Mouse (Mus musculus) bone marrow macrophage, adult 2 months (primary cell): ENCODE results near the gene Fut1.

Source experiments
- CTCF ChIP-seq: IDR thresholded peaks from 2 replicates; pipeline ENCODE4 v1.5.1; 2012; ENCODE audit warnings: low read depth, mild to moderate bottlenecking, low read length, moderate library complexity
- POLR2A ChIP-seq: IDR thresholded peaks from 2 replicates; pipeline ENCODE4 v1.6.1; 2012; ENCODE audit warnings: mild to moderate bottlenecking, low read depth, low read length, borderline replicate concordance

- TF ChIP-seq CTCF (peak; percentile 93), POLR2A (no peak)
Measured at GRCm38 (mm10) chr7:45593118-45593815, 23.8 kb upstream of the Fut1 start.
